Mouse (Mus musculus) liver, embryonic 15.5 days (tissue): ENCODE results near the gene Pkn2. TPM values are rescaled to one million over a fixed set of nuclear protein-coding genes. Genes with fewer than 3 reads are reported as not detected.
A peak's percentile ranks its signal among the peaks of the same experiment; 100 is the strongest.

Experiments used
- ATAC-seq: fragments of 200-750 bp; cut with Nextera tagmentation; 2 replicates; pipeline ENCODE4 v1.8.0; 2017; ENCODE audit warnings: moderate number of reproducible peaks, mild to moderate bottlenecking, moderate library complexity; ENCODE audit not compliant: insufficient read depth
- H3K27ac ChIP-seq: fragments of 300-500 bp; sonication (generic); replicated peaks from 2 replicates; pipeline ENCODE4 v1.5.1; 2015; ENCODE audit warnings: mild to moderate bottlenecking, inconsistent platforms
- H3K27me3 ChIP-seq: fragments of 300-500 bp; sonication (generic); 2 replicates; pipeline ENCODE4 v1.6.1; 2015; ENCODE audit warnings: mild to moderate bottlenecking, inconsistent platforms
- H3K36me3 ChIP-seq: fragments of 300-500 bp; sonication (generic); replicated peaks from 2 replicates; pipeline ENCODE4 v1.6.1; 2015; ENCODE audit warnings: moderate library complexity, mild to moderate bottlenecking, inconsistent platforms
- H3K4me1 ChIP-seq: fragments of 300-500 bp; sonication (generic); replicated peaks from 2 replicates; pipeline ENCODE4 v1.6.1; 2015; ENCODE audit warnings: inconsistent platforms
- H3K4me2 ChIP-seq: fragments of 300-500 bp; sonication (generic); 2 replicates; pipeline ENCODE4 v1.6.1; 2015; ENCODE audit warnings: moderate library complexity, mild to moderate bottlenecking, inconsistent platforms
- H3K4me3 ChIP-seq: fragments of 300-500 bp; sonication (generic); replicated peaks from 2 replicates; pipeline ENCODE4 v1.5.1; 2015; ENCODE audit warnings: mild to moderate bottlenecking, inconsistent platforms
- H3K9ac ChIP-seq: fragments of 300-500 bp; sonication (generic); 2 replicates; pipeline ENCODE4 v1.6.1; 2015; ENCODE audit warnings: moderate library complexity, mild to moderate bottlenecking, inconsistent platforms
- H3K9me3 ChIP-seq: fragments of 300-500 bp; sonication (generic); replicated peaks from 2 replicates; pipeline ENCODE4 v1.6.1; 2016; ENCODE audit warnings: inconsistent platforms
- WGBS: fragments of 180-500 bp; shearing (Covaris S2); methylation state at CpG from one replicate; pipeline ENCODE4 v1.1.7; 2015; ENCODE audit warnings: mixed read lengths; ENCODE audit not compliant: insufficient replicate concordance; 5-methylcytosine and 5-hydroxymethylcytosine counted together
- polyA plus RNA-seq: library from polyadenylated mRNA; unstranded; fragments of >200 nt; fragmentation: Nextera tagmentation; extraction: Ambion mirVana; gene quantifications from 2 replicates; pipeline ENCODE4 v1.2.1, GENCODE M21; 2015

Gene Pkn2
- polyA plus RNA-seq, 1 experiment from 2014 or later, result 34.5 TPM

- H3K27me3 ChIP-seq, result no peaks in the 10 kb centered on the region
- H3K36me3 ChIP-seq, result no peaks in the 10 kb centered on the region
- no peaks in the 10 kb centered on the region for H3K9me3 ChIP-seq
- peak overlapping the region; percentile 64 for H3K27ac ChIP-seq
- WGBS, result 44% methylated on average over 21 of the region's 21 CpGs
- no peak overlapping the region for H3K4me3 ChIP-seq
- peak overlapping the region; percentile 7; the same call in 1 of the 2 replicates for H3K4me2 ChIP-seq
- no peak overlapping the region for H3K9ac ChIP-seq
- H3K4me1 ChIP-seq, result no peaks in the 10 kb centered on the region; the same call in 1 of the 2 replicates
- ATAC-seq, result peak; percentile 78
These were observed 137.6 kb downstream of the Pkn2 start for GRCm38 (mm10) chr3:142743973-142744898.

Other genes with a start within 250 kb of the Pkn2 start
- 12.7 and 13.7 TPM in 2 replicates for gene Kyat3, start 181.0 kb downstream of the Pkn2 start, polyA plus RNA-seq
- gene Gtf2b, start 117.0 kb downstream of the Pkn2 start, polyA plus RNA-seq, result 42.6 and 46.4 TPM in 2 replicates